Mouse (Mus musculus): ENCODE results near the gene Rab15.

DNA sequence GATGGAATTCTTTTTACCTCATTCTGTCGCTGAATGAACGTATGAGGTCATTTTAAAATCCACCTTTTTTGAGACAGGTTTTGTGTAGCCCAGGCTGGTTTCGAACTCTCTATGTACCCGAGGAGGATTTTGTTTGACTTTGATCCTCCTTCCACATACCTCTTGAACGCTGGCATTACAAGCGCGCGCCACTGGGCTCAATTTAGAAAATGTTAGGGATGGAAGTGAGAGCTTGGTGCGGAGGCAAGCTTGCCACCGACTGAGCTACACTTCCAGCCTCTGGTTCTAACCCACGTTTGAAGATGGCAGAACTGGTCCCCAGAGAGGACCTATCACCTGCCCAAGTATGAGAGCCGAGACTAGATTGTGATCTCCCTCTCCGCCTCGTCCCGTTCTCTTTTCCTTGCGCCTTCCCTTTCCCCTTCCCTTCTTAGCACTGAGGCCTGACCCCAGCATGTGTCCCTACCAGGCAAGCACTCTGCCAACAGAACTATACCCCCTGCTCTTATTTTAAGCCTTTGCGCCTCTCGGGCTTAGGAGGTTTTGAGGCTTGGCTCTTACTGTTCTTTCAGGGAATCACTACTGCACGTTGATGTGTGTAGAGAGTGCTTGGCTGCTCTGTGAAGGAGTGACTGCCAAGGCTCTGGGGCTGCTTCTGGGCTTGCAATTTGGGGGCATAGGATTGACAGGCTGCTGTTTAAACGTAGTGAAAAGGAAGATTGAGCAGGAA is 56.6 kb downstream of the Rab15 start:
- TF ChIP-seq EP300 (IDR thresholded peaks at IDR 0.05; ENCODE audit: low read depth): no peak
- TF ChIP-seq CTCF (IDR thresholded peaks at IDR 0.05; ENCODE audit: low read depth): no peak

Data from heart, postnatal 0 days (tissue).